Mouse (Mus musculus) olfactory bulb, adult 2 months (tissue): Measurements from ENCODE around the gene Defb29.

Experiments
- CTCF ChIP-seq: fragments of 200-500 bp; IDR thresholded peaks from 2 replicates; pipeline ENCODE4 v1.5.1; 2012; ENCODE audit warnings: low read depth, mild to moderate bottlenecking, low read length, moderate library complexity; ENCODE audit not compliant: insufficient read depth
- POLR2A ChIP-seq: fragments of 200-500 bp; IDR thresholded peaks from 2 replicates; pipeline ENCODE4 v1.6.1; 2012; ENCODE audit warnings: mild to moderate bottlenecking, low read depth, low read length, moderate library complexity; ENCODE audit not compliant: insufficient read depth

DNA sequence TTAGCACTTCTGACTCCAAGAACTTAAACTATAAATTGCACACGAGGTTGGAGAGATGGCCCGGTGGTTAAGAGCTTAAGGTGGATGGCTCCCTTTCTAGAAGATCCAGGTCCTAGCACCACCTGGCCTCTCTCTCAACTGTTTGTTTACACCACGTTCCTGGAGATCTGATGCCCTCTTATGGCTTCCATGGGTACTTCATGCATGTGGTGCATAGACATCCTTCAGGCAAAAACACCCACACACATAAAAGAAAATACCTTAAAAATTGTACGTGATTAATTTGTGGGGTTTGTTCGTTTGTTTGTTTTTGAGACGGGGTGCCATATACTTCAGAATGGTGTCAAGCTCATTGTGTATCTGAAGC lies 39.1 kb downstream of the Defb29 start:
- TF ChIP-seq CTCF: no peak
- TF ChIP-seq POLR2A: no peak
